Mouse (Mus musculus) adrenal gland (tissue): ENCODE measurements around the gene Ppp2r3a.

Experiments
- intact Hi-C: fragments of 180-260 bp; cut with DNase I; formaldehyde crosslinking; loops from one replicate; pipeline ENCODE4 v1.15.1; 2025

Ppp2r3a gene

DNA sequence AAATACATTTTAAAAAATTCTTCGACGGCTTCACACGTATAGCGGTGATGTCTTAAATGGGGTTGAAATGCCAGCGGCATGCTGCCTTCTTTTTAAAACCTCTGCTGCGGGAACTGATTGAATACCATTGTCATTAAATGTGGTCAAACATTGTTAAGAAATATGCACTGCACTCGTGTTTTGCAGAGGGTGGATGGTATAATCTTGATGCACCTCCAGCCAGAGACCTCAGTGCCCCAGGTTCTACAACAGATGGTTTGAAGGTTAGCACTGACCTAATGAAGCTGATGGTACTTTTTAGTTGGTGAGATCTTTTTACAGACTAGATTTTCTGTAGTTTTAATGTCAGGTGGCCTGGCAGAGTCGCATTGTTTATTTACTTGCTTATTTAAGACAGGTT, 175.9 kb downstream of the Ppp2r3a start:
- intact Hi-C loops: loop anchor here (10.0 kb wide), 1 partner anchor 431 kb away; no protein-coding TSS in a partner anchor

GRCm38 (mm10) chr9:101075091-101075581, 176.5 kb downstream of the Ppp2r3a start:
- intact Hi-C loops: loop anchor here (10.0 kb wide), 1 partner anchor 430 kb away; no protein-coding TSS in a partner anchor

- intact Hi-C loops: loop anchor here (5.0 to 10.0 kb wide), 2 partner anchors 37 to 430 kb away; no protein-coding TSS in a partner anchor
These were observed 177.1 kb downstream of the Ppp2r3a start for GRCm38 (mm10) chr9:101074332-101075021.

DNA sequence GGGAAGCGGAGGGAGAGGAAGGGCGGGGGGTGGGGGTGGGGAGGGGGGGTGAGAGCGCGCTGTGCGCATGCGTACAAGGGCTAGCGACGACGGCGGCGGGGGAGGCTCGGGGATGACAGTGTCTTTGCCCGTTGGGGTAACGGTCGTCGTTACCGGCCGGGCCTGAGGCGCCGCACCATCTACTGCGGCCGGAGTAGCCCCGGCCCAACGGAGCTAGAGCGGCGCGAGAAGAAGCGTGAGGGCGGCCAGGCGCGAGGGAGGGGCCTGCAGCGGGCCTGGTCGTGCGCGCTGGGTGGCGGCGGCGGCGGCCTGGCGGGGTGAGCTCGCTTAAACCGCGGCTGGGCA, 177.6 kb downstream of the Ppp2r3a start, which contains the start of gene Msl2:
Msl2 (plus strand) TSS at position 115 of the 345 bp plus-strand sequence.
- intact Hi-C loops: loop anchor here (5.0 to 10.0 kb wide), 2 partner anchors 37 to 429 kb away; no protein-coding TSS in a partner anchor

- intact Hi-C loops: loop anchor here (5.0 to 10.0 kb wide), 2 partner anchors 36 to 429 kb away; no protein-coding TSS in a partner anchor
These were observed 178.3 kb downstream of the Ppp2r3a start for GRCm38 (mm10) chr9:101073041-101073986.

DNA sequence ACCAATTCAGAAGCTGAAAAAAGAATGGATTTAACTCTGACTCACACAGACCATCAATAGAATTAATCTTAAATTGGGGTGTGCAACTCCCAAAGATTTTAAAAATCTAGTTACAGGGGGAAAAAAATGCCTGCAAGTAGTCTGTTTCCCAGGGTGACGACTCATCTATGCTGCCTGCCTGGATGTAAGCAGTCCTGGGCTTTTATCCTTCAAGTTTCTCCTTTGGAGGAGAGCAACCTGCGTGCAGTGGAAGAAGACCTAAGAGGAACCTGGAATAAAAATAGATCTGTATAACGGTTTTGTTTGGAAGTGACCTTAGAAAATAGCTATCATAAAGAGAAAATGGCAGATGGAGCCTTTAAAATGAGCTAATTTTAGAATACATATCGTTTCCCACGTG, 179.1 kb downstream of the Ppp2r3a start:
- intact Hi-C loops: loop anchor here (5.0 to 10.0 kb wide), 2 partner anchors 35 to 428 kb away; no protein-coding TSS in a partner anchor

DNA sequence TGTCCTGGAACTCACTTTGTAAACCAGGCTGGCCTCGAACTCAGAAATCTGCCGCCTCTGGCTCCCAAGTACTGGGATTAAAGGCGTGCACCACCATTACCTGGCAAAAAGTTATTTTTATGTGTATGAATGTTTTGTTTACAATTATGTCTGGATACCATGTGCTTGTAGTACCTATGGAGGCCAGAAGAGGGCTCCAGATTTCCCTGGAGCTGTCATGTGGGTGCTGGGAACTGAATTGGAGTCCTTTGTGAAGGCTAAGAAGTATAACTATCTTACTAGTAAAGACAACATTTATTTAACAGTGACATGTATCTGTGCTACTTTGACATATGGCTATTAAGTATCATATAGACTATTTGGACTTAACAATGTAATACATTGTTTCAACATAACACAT, 181.8 kb downstream of the Ppp2r3a start:
- intact Hi-C loops: loop anchor here (5.0 to 10.0 kb wide), 2 partner anchors 32 to 425 kb away; no protein-coding TSS in a partner anchor

GRCm38 (mm10) chr9:101065076-101065602, 186.5 kb downstream of the Ppp2r3a start:
- intact Hi-C loops: no loop called here

GRCm38 (mm10) chr9:101062253-101062780, 189.3 kb downstream of the Ppp2r3a start:
- intact Hi-C loops: no loop called here

GRCm38 (mm10) chr9:101061035-101061434, 190.6 kb downstream of the Ppp2r3a start:
- intact Hi-C loops: no loop called here

GRCm38 (mm10) chr9:101057156-101057555, 194.4 kb downstream of the Ppp2r3a start:
- intact Hi-C loops: no loop called here
